ENCODE assay signal across 8 mouse cellular contexts in genomic region chr12:73517022-73517709, GRCm38 (mm10). TPM values are rescaled to one million over a fixed set of nuclear protein-coding genes. Genes with fewer than 3 reads are reported as not detected.
A peak's percentile ranks its signal among the peaks of the same experiment; 100 is the strongest.
DNase-seq lines count a peak whose midpoint lies in the region; ATAC-seq lines count a peak whose summit lies in the region.

No protein-coding gene starts in this region.

- H3K27me3 ChIP-seq in hindbrain, embryonic 10.5 days (ENCODE audit: insufficient read depth, poor library complexity, severe bottlenecking) = no peaks in the 10 kb centered on the region
- H3K27me3 ChIP-seq in lung, embryonic 16.5 days (ENCODE audit: control insufficient read depth, insufficient read depth, low read depth, low read length) = no peaks in the 10 kb centered on the region

- no peak overlapping the region for H3K4me3 ChIP-seq in hindbrain, embryonic 10.5 days
- no peak overlapping the region for H3K4me3 ChIP-seq in lung, embryonic 16.5 days (ENCODE audit: low read length)

- H3K9me3 ChIP-seq in hindbrain, embryonic 10.5 days = no peaks in the 10 kb centered on the region
- H3K9me3 ChIP-seq in lung, embryonic 16.5 days (ENCODE audit: control insufficient read depth, low read length) = no peaks in the 10 kb centered on the region

- peak; percentile 81 for ATAC-seq in lung, embryonic 16.5 days (ENCODE audit: low read depth)

- peaks cover 17% of the 10 kb centered on the region; the same call in 1 of the 2 replicates for H3K4me1 ChIP-seq in hindbrain, embryonic 10.5 days (replicated peaks)
- peaks cover 5% of the 10 kb centered on the region; the same call in 1 of the 2 replicates for H3K4me1 ChIP-seq in lung, embryonic 16.5 days (replicated peaks; ENCODE audit: control insufficient read depth, insufficient read depth, low read length)

- no peak overlapping the region for H3K27ac ChIP-seq in hindbrain, embryonic 10.5 days
- no peak overlapping the region for H3K27ac ChIP-seq in lung, embryonic 16.5 days (ENCODE audit: low read length)

- peak; percentile 90 for DNase-seq in NIH3T3 (ENCODE audit: low read depth)
- peak; percentile 53 for DNase-seq in cerebellum, adult 9-10 months
- peak; percentile 30 to 90 for DNase-seq in frontal cortex, adult 2 months (ENCODE audit: extremely low spot score in 1 of 2, low spot score in 1 of 2)
- DNase-seq in hindbrain, embryonic 10.5 days (ENCODE audit: low spot score) = peak; percentile 83
- peak; percentile 30 for DNase-seq in layer of hippocampus, adult 9-11 months
- DNase-seq in ovary, postnatal 14 days (ENCODE audit: low spot score) = peak; percentile 87
- peak; percentile 61 for DNase-seq in urinary bladder, adult 2 months (ENCODE audit: low spot score)

- peak overlapping the region; percentile 32 for H3K4me2 ChIP-seq in lung, embryonic 16.5 days (ENCODE audit: low read depth, low read length)

- WGBS in hindbrain, embryonic 10.5 days = 41% methylated on average over 15 of the region's 15 CpGs
- 32% methylated on average over 15 of the region's 15 CpGs for WGBS in lung, embryonic 16.5 days

- H3K36me3 ChIP-seq in hindbrain, embryonic 10.5 days = no peaks in the 10 kb centered on the region
- no peaks in the 10 kb centered on the region for H3K36me3 ChIP-seq in lung, embryonic 16.5 days (ENCODE audit: control insufficient read depth, insufficient read depth, low read length)

- H3K9ac ChIP-seq in lung, embryonic 16.5 days (ENCODE audit: low read length) = no peak overlapping the region

RNA-seq across cellular contexts. Expression of gene Tmem30b, which starts 29.0 kb away (rescaled TPM):
- polyA plus RNA-seq in frontal cortex, adult 2 months (2012; rRNA removed) = 0.10 and 0.15 TPM in 2 replicates
- 3.9 and 5.8 TPM in 2 replicates for polyA plus RNA-seq in hindbrain, embryonic 10.5 days (2016; fragmentation: Nextera tagmentation; extraction: Ambion mirVana)
- polyA plus RNA-seq in lung, embryonic 16.5 days (2015; fragmentation: Nextera tagmentation; extraction: Ambion mirVana) = 9.2 and 10.1 TPM in 2 replicates
- polyA plus RNA-seq in urinary bladder, adult 2 months (2012; rRNA removed) = 29.2 and 33.1 TPM in 2 replicates

Comparison
In these comparisons a context has a peak if more than half of its experiments do, and no peak if none do; other contexts are left out.
1. DNase-seq: peak in every context shown above with its lines; median percentile 90 in NIH3T3; 87 in ovary, postnatal 14 days; 83 in hindbrain, embryonic 10.5 days; 61 in urinary bladder, adult 2 months; 60 in frontal cortex, adult 2 months; 53 in cerebellum, adult 9-10 months; 30 in layer of hippocampus, adult 9-11 months.